Mouse (Mus musculus): Measurements from ENCODE around the gene Sfxn4. TPM values are rescaled to one million over a fixed set of nuclear protein-coding genes. Genes with fewer than 3 reads are reported as not detected.

The Sfxn4 gene
- total RNA-seq, 1 experiment from 2014 or later: 0.86 TPM

GRCm38 (mm10) chr19:60788214-60788960 is 72.9 kb downstream of the Sfxn4 start:
- ATAC-seq (replicated peaks; ENCODE audit: insufficient number of reproducible peaks, low FRiP score, low TSS enrichment, poor library complexity, severe bottlenecking): no peak

GRCm38 (mm10) chr19:60787465-60788150 is 73.7 kb downstream of the Sfxn4 start:
- ATAC-seq (replicated peaks; ENCODE audit: insufficient number of reproducible peaks, low FRiP score, low TSS enrichment, poor library complexity, severe bottlenecking): no peak

Other genes starting within 250 kb of the Sfxn4 start
- gene Nanos1, start 105.5 kb downstream of the Sfxn4 start, total RNA-seq (2017): 1.1 to 1.9 TPM (median 1.1 TPM) in 3 replicates
- 331 to 382 TPM (median 343 TPM) in 3 replicates for gene Eif3a, start 70.8 kb downstream of the Sfxn4 start, total RNA-seq (2017)
- 35.4 to 39.8 TPM (median 39.7 TPM) in 3 replicates for gene Fam45a, start 49.9 kb downstream of the Sfxn4 start, total RNA-seq (2017)
- gene Prdx3, start 13.1 kb upstream of the Sfxn4 start, total RNA-seq (2017): 36.3 to 46.6 TPM (median 37.6 TPM) in 3 replicates
- 78.4 to 91.2 TPM (median 81.3 TPM) in 3 replicates for gene Grk5, start 28.3 kb upstream of the Sfxn4 start, total RNA-seq (2017)

All from monocyte, adult 5-6 weeks (primary cell).